Comparison of ENCODE assay signal across 9 mouse cellular contexts in genomic region chr5:81021006-81021320, GRCm38 (mm10). TPM values are rescaled to one million over a fixed set of nuclear protein-coding genes. Genes with fewer than 3 reads are reported as not detected.
A peak's percentile ranks its signal among the peaks of the same experiment; 100 is the strongest.
DNase-seq lines count a peak whose midpoint lies in the region; ATAC-seq and TF ChIP-seq lines count a peak whose summit lies in the region.
"Had no signal": no experiment of that assay in that cellular context is flagged by ENCODE, and none has a peak within 500 bp of the region (broad histone marks: within the 10 kb centered on the region; RNA-seq: fewer than 3 reads in every experiment).

No protein-coding gene starts in this region.

- ATAC-seq in kidney, embryonic 14.5 days (ENCODE audit: low FRiP score, low TSS enrichment): no peak
- no peak for ATAC-seq in hindbrain, postnatal 0 days
- ATAC-seq in midbrain, embryonic 15.5 days (replicated peaks): 0 out of 2 replicates have a peak, but pooled peaks have one; percentile 2

- TF ChIP-seq CTCF in hindbrain, postnatal 0 days (IDR thresholded peaks at IDR 0.05; ENCODE audit: low read depth): no peak

- DNase-seq in kidney, postnatal 25 days: no peak
- DNase-seq in embryonic facial prominence, embryonic 10.5 days (ENCODE audit: low spot score): no peak
- DNase-seq in hindbrain, postnatal 0 days (ENCODE audit: low spot score): no peak
- DNase-seq in frontal cortex, postnatal 14 days (ENCODE audit: low spot score in 2 of 2): no peak
- no peak for DNase-seq in frontal cortex, postnatal 25 days (ENCODE audit: low spot score in 2 of 2)
- DNase-seq in ovary, postnatal 14 days (ENCODE audit: low spot score): no peak

- H3K4me1 ChIP-seq in kidney, embryonic 14.5 days (ENCODE audit: control insufficient read depth, insufficient read depth, low read length): no peaks in the 10 kb centered on the region; the same call in 1 of the 2 replicates
- H3K4me1 ChIP-seq in embryonic facial prominence, embryonic 10.5 days: peaks cover 36% of the 10 kb centered on the region
- no peaks in the 10 kb centered on the region; the same call in 1 of the 2 replicates for H3K4me1 ChIP-seq in hindbrain, postnatal 0 days (ENCODE audit: insufficient read depth, low read length)
- H3K4me1 ChIP-seq in midbrain, embryonic 15.5 days: peaks cover 17% of the 10 kb centered on the region; the same call in 1 of the 2 replicates

- H3K9me3 ChIP-seq in kidney, embryonic 14.5 days (ENCODE audit: control insufficient read depth, low read length): no peaks in the 10 kb centered on the region
- H3K9me3 ChIP-seq in embryonic facial prominence, embryonic 10.5 days: no peaks in the 10 kb centered on the region
- H3K9me3 ChIP-seq in hindbrain, postnatal 0 days (ENCODE audit: low read length): no peaks in the 10 kb centered on the region
- H3K9me3 ChIP-seq in midbrain, embryonic 15.5 days: no peaks in the 10 kb centered on the region

- 0% methylated on average over 6 of the region's 6 CpGs for WGBS in kidney, embryonic 14.5 days
- 0% methylated on average over 6 of the region's 6 CpGs for WGBS in embryonic facial prominence, embryonic 10.5 days
- 2% methylated on average over 6 of the region's 6 CpGs for whole genome bisulfite sequencing in hindbrain, postnatal 0 days
- 0% methylated on average over 6 of the region's 6 CpGs for WGBS in midbrain, embryonic 15.5 days

- peak overlapping the region; percentile 90 for H3K4me2 ChIP-seq in kidney, embryonic 14.5 days (replicated peaks; ENCODE audit: low read depth, low read length)
- peak overlapping the region; percentile 74 for H3K4me2 ChIP-seq in hindbrain, postnatal 0 days (ENCODE audit: low read depth, low read length)
- H3K4me2 ChIP-seq in midbrain, embryonic 15.5 days: peak overlapping the region; percentile 69

- no peaks in the 10 kb centered on the region for H3K36me3 ChIP-seq in kidney, embryonic 14.5 days (ENCODE audit: control insufficient read depth, insufficient read depth, low read length)
- no peaks in the 10 kb centered on the region for H3K36me3 ChIP-seq in embryonic facial prominence, embryonic 10.5 days (replicated peaks)
- H3K36me3 ChIP-seq in hindbrain, postnatal 0 days (ENCODE audit: insufficient read depth, low read length): no peaks in the 10 kb centered on the region
- H3K36me3 ChIP-seq in midbrain, embryonic 15.5 days (replicated peaks): no peaks in the 10 kb centered on the region

- H3K9ac ChIP-seq in kidney, embryonic 14.5 days (ENCODE audit: low read depth, low read length): peak overlapping the region; percentile 84
- H3K9ac ChIP-seq in hindbrain, postnatal 0 days (replicated peaks; ENCODE audit: low read length): peak overlapping the region; percentile 79
- peak overlapping the region; percentile 92 for H3K9ac ChIP-seq in midbrain, embryonic 15.5 days

- H3K27ac ChIP-seq in kidney, embryonic 14.5 days (ENCODE audit: low read depth, low read length): peak overlapping the region; percentile 89; the same call in 1 of the 2 replicates
- H3K27ac ChIP-seq in embryonic facial prominence, embryonic 10.5 days (replicated peaks): peak overlapping the region; percentile 96
- peak overlapping the region; percentile 99 for H3K27ac ChIP-seq in hindbrain, postnatal 0 days
- peak overlapping the region; percentile 100 for H3K27ac ChIP-seq in midbrain, embryonic 15.5 days

- H3K4me3 ChIP-seq in kidney, embryonic 14.5 days (ENCODE audit: low read length): peak overlapping the region; percentile 70
- H3K4me3 ChIP-seq in embryonic facial prominence, embryonic 10.5 days: peak overlapping the region; percentile 83
- H3K4me3 ChIP-seq in hindbrain, postnatal 0 days (ENCODE audit: low read length): peak overlapping the region; percentile 86
- H3K4me3 ChIP-seq in midbrain, embryonic 15.5 days: peak overlapping the region; percentile 87

- no peaks in the 10 kb centered on the region; the same call in 1 of the 2 replicates for H3K27me3 ChIP-seq in kidney, embryonic 14.5 days (ENCODE audit: control insufficient read depth, insufficient read depth, low read length)
- peaks cover 43% of the 10 kb centered on the region for H3K27me3 ChIP-seq in embryonic facial prominence, embryonic 10.5 days (replicated peaks; ENCODE audit: low read depth, poor library complexity, severe bottlenecking)
- H3K27me3 ChIP-seq in hindbrain, postnatal 0 days (ENCODE audit: insufficient read depth, low read length): no peaks in the 10 kb centered on the region
- H3K27me3 ChIP-seq in midbrain, embryonic 15.5 days (replicated peaks): no peaks in the 10 kb centered on the region

RNA-seq across cellular contexts. Expression of gene Adgrl3, which starts 1.0 kb away (rescaled TPM):
- 21.8 and 28.2 TPM in 2 replicates for polyA plus RNA-seq in kidney, embryonic 14.5 days (2014; fragmentation: Nextera tagmentation; extraction: Ambion mirVana)
- 11.2 and 11.9 TPM in 2 replicates for polyA plus RNA-seq in embryonic facial prominence, embryonic 10.5 days (2016; fragmentation: Nextera tagmentation; extraction: Ambion mirVana)
- total RNA-seq in hindbrain, postnatal 0 days (2014; rRNA removed): 186 and 196 TPM in 2 replicates
- polyA plus RNA-seq in hindbrain, postnatal 0 days (2015; fragmentation: Nextera tagmentation; extraction: Ambion mirVana): 50.1 and 52.7 TPM in 2 replicates
- 69.9 and 75.6 TPM in 2 replicates for polyA plus RNA-seq in midbrain, embryonic 15.5 days (2015; fragmentation: Nextera tagmentation; extraction: Ambion mirVana)
- total RNA-seq: common myeloid progenitor, adult 5-6 weeks had no signal
